Mouse (Mus musculus): ENCODE results near the gene Enox1. TPM values are rescaled to one million over a fixed set of nuclear protein-coding genes. Genes with fewer than 3 reads are reported as not detected.

Enox1 gene
- polyA plus RNA-seq, 1 experiment, result not detected

- H3K4me3 ChIP-seq (ENCODE audit: insufficient read depth, low read length), result no peak overlapping the region
- no peaks in the 10 kb centered on the region for H3K4me1 ChIP-seq (ENCODE audit: control insufficient read depth, insufficient read depth, low read length)
- no peak overlapping the region for H3K27ac ChIP-seq (ENCODE audit: insufficient read depth, low read depth, low read length)
- TF ChIP-seq POLR2A (IDR thresholded peaks at IDR 0.05; ENCODE audit: borderline replicate concordance, low read depth, low read length) (no peak), CTCF (IDR thresholded peaks at IDR 0.05; ENCODE audit: low read depth, low read length) (no peak)
These were observed 110.5 kb downstream of the Enox1 start for GRCm38 (mm10) chr14:77266805-77267771.

- Histone ChIP-seq H3K4me1 (ENCODE audit: control insufficient read depth, insufficient read depth, low read length) (no peaks in the 10 kb centered on the region), H3K4me3 (ENCODE audit: insufficient read depth, low read length) (no peak overlapping the region), H3K27ac (ENCODE audit: insufficient read depth, low read depth, low read length) (no peak overlapping the region)
- TF ChIP-seq CTCF (IDR thresholded peaks at IDR 0.05; ENCODE audit: low read depth, low read length), result no peak
- TF ChIP-seq POLR2A (IDR thresholded peaks at IDR 0.05; ENCODE audit: borderline replicate concordance, low read depth, low read length), result no peak
These were observed 115.8 kb downstream of the Enox1 start for GRCm38 (mm10) chr14:77272248-77272930.

GRCm38 (mm10) chr14:77272931-77273446 is 116.4 kb downstream of the Enox1 start:
- Histone ChIP-seq H3K27ac (ENCODE audit: insufficient read depth, low read depth, low read length) (no peak overlapping the region), H3K4me3 (ENCODE audit: insufficient read depth, low read length) (no peak overlapping the region), H3K4me1 (ENCODE audit: control insufficient read depth, insufficient read depth, low read length) (no peaks in the 10 kb centered on the region)
- no peak for TF ChIP-seq CTCF (IDR thresholded peaks at IDR 0.05; ENCODE audit: low read depth, low read length)
- TF ChIP-seq POLR2A (IDR thresholded peaks at IDR 0.05; ENCODE audit: borderline replicate concordance, low read depth, low read length), result no peak

DNA sequence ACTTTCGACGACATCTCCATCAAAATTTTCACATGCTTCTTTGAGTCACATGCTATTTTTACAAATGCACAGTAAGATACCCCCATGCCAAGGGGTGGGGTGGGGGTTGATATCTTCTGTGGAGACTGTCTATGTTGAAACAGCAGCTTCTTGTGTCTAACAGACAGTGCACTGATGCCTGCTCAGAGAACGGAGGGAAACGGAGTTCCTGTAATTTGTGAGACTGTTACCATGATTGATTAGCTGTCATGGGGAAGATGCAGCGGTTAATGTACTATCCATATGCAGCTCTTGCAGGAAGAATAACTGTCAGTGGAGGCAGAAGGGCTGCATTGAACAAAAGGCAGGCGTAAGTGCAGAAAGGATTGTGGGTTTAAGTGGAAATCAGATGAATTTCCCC is 117.2 kb downstream of the Enox1 start:
- H3K4me3 ChIP-seq (ENCODE audit: insufficient read depth, low read length), result no peak overlapping the region
- TF ChIP-seq POLR2A (IDR thresholded peaks at IDR 0.05; ENCODE audit: borderline replicate concordance, low read depth, low read length) (no peak), CTCF (IDR thresholded peaks at IDR 0.05; ENCODE audit: low read depth, low read length) (no peak)
- H3K4me1 ChIP-seq (ENCODE audit: control insufficient read depth, insufficient read depth, low read length), result no peaks in the 10 kb centered on the region
- no peak overlapping the region for H3K27ac ChIP-seq (ENCODE audit: insufficient read depth, low read depth, low read length)

- Histone ChIP-seq H3K27ac (ENCODE audit: insufficient read depth, low read depth, low read length) (no peak overlapping the region), H3K4me1 (ENCODE audit: control insufficient read depth, insufficient read depth, low read length) (no peaks in the 10 kb centered on the region), H3K4me3 (ENCODE audit: insufficient read depth, low read length) (no peak overlapping the region)
- TF ChIP-seq POLR2A (IDR thresholded peaks at IDR 0.05; ENCODE audit: borderline replicate concordance, low read depth, low read length) (no peak), CTCF (IDR thresholded peaks at IDR 0.05; ENCODE audit: low read depth, low read length) (no peak)
These were observed 119.0 kb downstream of the Enox1 start for GRCm38 (mm10) chr14:77275607-77276006.

- H3K4me3 ChIP-seq (ENCODE audit: insufficient read depth, low read length), result no peak overlapping the region
- H3K27ac ChIP-seq (ENCODE audit: insufficient read depth, low read depth, low read length), result no peak overlapping the region
- TF ChIP-seq CTCF (IDR thresholded peaks at IDR 0.05; ENCODE audit: low read depth, low read length) (no peak), POLR2A (IDR thresholded peaks at IDR 0.05; ENCODE audit: borderline replicate concordance, low read depth, low read length) (no peak)
- no peaks in the 10 kb centered on the region for H3K4me1 ChIP-seq (ENCODE audit: control insufficient read depth, insufficient read depth, low read length)
These were observed 122.6 kb downstream of the Enox1 start for GRCm38 (mm10) chr14:77279143-77279542.

DNA sequence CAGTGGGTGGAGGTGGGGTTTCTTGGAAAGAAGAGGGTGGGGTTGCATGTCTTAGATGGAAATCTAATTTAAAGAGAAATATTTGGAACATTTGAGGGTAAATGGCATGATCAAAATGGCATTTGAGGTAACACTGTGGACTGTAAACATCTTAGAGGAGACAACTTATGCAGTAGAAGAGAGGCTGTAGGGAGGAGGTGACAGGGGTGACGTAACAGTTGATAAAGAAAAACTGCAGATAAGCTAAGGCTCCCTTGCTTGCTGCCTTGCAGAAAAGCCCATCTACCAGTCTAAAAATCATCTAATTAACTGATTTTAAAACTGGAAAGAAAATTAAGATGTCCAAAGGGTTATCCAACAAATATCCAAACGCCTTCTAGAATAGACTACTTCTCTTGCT is 123.9 kb downstream of the Enox1 start:
- Histone ChIP-seq H3K4me1 (ENCODE audit: control insufficient read depth, insufficient read depth, low read length) (no peaks in the 10 kb centered on the region), H3K4me3 (ENCODE audit: insufficient read depth, low read length) (no peak overlapping the region), H3K27ac (ENCODE audit: insufficient read depth, low read depth, low read length) (no peak overlapping the region)
- TF ChIP-seq CTCF (IDR thresholded peaks at IDR 0.05; ENCODE audit: low read depth, low read length) (no peak), POLR2A (IDR thresholded peaks at IDR 0.05; ENCODE audit: borderline replicate concordance, low read depth, low read length) (no peak)

DNA sequence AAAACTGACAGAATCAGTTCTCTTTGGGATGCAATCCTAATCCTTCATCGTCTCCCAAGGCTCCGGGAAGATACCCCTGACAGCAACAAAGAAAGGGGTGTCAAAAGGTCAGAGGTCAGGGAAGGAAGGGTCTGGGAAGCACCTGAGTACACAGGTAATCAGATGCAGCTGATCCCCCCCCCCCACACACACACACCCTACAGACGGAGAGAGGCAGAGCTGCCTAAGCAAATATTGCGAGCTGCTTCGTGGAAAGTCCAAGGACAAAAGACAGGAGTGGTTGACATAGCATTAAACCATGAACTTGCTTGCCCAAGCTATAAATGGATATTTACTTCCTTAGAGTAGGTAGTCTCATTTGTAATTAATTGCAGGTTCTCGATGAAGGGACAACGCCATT is 124.3 kb downstream of the Enox1 start:
- H3K27ac ChIP-seq (ENCODE audit: insufficient read depth, low read depth, low read length), result no peak overlapping the region
- no peaks in the 10 kb centered on the region for H3K4me1 ChIP-seq (ENCODE audit: control insufficient read depth, insufficient read depth, low read length)
- no peak for TF ChIP-seq CTCF (IDR thresholded peaks at IDR 0.05; ENCODE audit: low read depth, low read length)
- no peak for TF ChIP-seq POLR2A (IDR thresholded peaks at IDR 0.05; ENCODE audit: borderline replicate concordance, low read depth, low read length)
- no peak overlapping the region for H3K4me3 ChIP-seq (ENCODE audit: insufficient read depth, low read length)

DNA sequence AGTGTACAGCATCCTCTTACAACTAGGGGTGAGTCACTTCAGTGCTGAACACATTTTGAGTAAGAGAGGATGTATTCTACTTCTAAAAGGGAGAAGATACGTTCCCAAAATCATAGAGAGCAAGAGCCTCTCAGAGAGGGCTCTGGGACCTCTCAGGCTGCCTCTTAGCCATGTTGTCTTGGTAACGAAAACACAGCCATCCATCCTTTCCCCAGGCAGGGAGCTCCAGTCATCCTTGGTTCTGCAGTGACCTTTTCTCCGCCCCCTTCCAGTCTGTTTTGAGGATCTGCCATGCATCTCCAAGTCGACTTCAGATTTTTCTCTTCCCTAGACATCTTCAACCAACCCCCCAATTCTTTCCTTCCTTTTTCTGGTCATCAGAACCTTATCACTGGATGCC is 127.4 kb downstream of the Enox1 start:
- Histone ChIP-seq H3K27ac (ENCODE audit: insufficient read depth, low read depth, low read length) (no peak overlapping the region), H3K4me1 (ENCODE audit: control insufficient read depth, insufficient read depth, low read length) (no peaks in the 10 kb centered on the region), H3K4me3 (ENCODE audit: insufficient read depth, low read length) (no peak overlapping the region)
- no peak for TF ChIP-seq POLR2A (IDR thresholded peaks at IDR 0.05; ENCODE audit: borderline replicate concordance, low read depth, low read length)
- TF ChIP-seq CTCF (IDR thresholded peaks at IDR 0.05; ENCODE audit: low read depth, low read length), result no peak

DNA sequence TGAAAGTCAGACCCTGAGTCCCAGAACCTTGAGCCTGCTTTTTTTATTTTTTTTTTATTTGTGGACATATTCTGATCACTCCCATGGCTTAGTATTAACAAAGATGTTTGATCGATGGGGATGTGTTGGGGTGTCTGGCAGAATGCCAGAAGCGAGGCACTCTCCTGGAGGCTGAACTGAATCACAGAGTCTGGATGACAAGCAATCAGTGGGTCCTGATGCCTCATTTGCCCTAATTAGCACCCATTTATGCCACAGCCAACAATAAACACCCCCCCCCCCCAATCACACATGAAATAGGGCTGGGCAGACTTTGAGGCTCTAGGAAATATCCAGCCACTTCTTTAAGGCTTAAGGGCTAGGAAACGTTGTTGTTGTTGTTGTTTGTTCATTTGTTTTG is 128.9 kb downstream of the Enox1 start:
- H3K4me1 ChIP-seq (ENCODE audit: control insufficient read depth, insufficient read depth, low read length), result no peaks in the 10 kb centered on the region
- H3K27ac ChIP-seq (ENCODE audit: insufficient read depth, low read depth, low read length), result no peak overlapping the region
- no peak for TF ChIP-seq CTCF (IDR thresholded peaks at IDR 0.05; ENCODE audit: low read depth, low read length)
- TF ChIP-seq POLR2A (IDR thresholded peaks at IDR 0.05; ENCODE audit: borderline replicate concordance, low read depth, low read length), result no peak
- H3K4me3 ChIP-seq (ENCODE audit: insufficient read depth, low read length), result no peak overlapping the region
